Mouse (Mus musculus) ovary, adult 18-20 months (tissue): Measurements from ENCODE around the gene Pccb.

Experiments used
- DNase-seq: peaks from one replicate; pipeline ENCODE4 v3.0.0; 2022; ENCODE audit warnings: low spot score, mixed read lengths

The Pccb gene

DNA sequence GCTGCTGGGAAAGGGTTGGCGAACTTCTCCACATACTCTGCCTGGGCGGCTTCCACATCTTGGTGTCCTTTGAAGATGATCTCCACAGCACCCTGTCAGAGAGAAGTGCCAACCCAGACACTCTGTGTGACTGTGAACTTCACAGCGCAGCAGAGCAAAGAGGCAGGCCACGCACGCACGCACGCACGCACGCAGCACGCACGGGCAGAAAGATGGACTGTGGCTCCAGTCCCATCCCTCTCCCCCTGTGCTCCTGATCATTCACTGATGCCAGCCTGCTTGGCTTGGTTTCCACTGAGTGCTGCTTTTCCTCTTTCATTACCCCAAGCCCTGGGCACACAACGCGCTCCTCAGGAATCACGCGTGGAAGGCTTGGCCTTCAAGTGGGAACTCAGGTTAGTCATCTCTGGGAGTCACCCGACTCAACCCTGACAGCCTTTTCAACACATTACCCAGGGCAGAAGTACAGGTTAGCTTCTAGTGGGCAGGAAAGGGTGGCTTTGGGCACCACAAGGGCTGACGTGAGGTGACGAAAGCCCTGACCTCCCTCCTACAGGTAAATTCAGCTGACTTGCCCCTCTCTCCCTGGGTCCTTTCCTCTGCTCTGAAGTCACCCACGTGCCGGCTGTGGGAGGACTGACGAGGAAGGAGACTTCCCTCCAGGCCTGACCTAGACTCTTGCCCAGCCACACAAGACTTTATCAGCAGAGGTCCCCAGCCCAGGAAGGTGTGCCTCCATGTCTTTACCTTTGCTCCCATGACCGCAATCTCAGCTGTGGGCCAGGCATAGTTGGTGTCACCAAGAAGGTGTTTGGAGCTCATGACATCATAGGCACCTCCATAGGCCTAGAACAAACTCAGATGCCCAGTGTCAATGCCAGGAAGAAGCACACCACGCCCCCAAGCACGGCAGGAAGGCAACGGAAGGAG is 50.1 kb downstream of the Pccb start:
- no peak for DNase-seq

DNA sequence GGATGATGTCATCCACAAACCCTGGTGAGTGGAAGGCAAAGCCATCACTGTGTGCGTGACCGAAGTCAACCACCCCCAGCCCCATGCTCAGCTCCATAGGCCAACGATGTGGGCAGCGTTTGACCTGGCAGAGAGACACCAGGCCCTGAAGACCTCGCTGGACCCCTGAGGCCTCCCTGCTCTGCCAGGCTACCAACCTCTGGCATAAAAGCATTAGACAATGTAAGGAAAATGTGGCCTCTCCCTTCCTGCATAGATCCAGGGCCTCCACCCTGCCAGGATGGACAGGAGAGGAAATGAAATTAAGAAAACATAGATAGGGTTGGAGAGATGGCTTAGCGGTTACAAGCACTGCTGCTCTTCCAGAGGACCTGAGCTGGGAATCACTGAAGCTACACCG is 51.9 kb downstream of the Pccb start:
- DNase-seq: no peak

DNA sequence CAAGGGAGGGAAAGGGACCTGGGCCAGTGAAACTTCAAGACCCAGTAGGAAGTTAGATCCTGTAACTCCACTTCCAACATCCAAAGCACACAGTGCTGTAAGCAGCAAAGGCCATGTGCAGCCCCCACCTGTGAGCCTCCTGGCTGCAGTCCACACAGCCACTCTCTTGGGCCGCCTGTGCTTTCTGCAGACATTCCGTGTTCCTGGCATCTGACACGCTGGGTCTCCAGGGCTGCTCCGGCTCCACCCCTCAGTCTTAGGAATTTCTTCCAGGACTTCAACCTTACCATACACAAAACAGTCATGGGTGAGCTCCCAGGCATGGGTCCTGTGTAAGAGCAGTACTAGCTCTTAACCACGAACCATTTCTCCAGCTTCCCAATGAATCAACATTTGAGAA is 55.4 kb downstream of the Pccb start:
- DNase-seq: no peak

DNA sequence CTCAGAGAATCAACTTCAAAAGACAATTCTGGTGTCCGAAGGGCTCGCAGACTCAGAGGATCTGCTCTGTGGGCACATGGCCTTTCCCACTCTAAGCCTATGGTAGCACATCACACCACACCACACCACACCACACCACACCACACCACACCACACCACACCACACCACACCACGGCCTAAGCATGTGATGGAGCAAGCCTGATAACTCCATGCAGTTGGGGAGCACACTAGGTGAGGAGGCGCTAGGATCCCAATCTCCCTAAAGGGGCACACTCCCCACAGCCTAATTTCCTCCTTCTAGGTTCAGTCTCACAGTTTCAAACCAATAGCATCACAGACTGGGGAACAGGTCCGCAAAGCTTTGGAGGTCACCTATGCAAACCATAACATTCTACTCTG is 56.0 kb downstream of the Pccb start:
- DNase-seq: no peak

DNA sequence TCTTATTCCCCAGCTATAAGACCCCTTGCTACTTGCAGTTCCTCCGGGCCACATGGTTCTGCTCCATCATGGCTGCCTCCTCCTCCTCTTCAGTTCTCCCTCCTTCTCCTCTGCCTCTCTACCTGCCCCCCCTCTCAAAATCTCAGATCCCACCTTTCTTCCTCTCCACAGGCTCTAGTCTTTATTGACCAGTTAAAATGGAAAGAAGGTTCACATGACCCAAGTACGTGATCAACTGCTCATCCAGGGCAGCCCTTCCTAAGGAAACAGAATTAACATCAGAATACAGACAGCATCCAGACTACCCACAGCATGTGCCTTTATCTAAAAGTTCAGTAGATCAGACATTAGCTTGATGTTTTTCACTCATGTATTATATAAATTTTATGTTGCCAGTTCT is 65.2 kb downstream of the Pccb start:
- no peak for DNase-seq

DNA sequence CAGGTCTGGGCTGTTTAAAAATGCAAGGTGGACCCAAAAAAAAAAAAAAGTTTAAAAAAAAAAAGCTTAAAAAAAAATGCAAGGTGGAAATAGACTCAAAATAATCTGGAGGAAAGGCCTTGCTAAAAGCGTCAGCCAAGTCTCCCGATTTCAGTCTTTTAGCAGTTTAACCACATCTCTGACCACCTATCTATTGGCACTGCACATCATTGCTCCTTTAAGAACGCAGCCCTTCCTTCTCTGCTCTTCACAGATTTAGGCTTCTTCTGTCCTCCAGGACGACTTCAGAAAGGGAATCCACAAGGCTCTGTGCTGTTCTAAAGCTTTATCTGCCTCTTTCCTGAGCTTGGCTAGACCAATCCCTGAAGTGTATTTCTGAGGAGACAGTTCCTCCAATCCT is 70.6 kb downstream of the Pccb start:
- no peak for DNase-seq

DNA sequence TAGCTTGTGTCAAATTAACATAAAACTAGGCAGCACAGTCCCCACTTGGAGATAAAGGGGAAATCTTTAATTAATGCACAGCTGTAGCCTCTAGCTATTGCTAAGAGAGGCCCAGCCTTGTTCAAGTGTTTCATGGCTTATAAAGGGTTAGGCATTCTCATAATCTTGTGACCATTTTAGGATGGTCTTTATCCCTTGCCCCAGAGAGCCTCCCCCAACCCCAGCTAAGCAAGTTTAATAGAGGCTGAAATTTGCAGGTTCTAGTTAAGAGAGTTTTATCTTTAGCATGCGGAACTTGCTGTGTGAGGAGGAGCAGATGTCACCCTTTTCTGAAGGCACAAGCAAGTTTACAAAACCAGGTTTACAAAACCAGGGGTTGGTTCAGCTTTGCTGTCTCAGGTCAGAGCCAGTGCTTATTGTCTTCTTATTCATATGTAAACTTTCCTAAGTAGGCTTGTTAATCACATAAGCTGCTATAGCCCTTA is 71.2 kb downstream of the Pccb start:
- no peak for DNase-seq

DNA sequence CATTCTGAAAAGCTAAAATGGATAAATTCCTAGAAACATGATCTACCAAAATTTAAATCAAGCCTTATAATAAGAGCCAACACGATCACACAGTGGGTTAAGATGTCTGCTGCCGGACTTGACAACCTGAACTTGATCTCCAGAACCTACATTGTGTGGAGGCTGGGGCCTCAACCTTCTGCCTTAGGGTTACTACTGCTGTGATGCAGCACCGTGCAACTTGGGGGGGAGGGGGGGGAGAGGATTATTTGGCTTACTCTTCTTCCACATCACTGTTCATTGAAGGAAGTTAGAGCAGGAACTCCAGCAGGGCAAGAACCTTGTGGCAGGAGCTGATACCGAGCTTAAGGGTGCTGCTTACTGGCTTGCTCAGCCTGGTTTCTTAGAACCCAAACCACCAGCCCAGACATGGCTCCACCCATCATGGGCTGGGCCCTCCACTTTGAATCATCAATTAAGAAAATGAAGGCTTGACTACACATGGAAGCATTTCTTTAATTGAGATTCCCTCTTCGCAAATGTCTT is 71.7 kb downstream of the Pccb start:
- DNase-seq: no peak

DNA sequence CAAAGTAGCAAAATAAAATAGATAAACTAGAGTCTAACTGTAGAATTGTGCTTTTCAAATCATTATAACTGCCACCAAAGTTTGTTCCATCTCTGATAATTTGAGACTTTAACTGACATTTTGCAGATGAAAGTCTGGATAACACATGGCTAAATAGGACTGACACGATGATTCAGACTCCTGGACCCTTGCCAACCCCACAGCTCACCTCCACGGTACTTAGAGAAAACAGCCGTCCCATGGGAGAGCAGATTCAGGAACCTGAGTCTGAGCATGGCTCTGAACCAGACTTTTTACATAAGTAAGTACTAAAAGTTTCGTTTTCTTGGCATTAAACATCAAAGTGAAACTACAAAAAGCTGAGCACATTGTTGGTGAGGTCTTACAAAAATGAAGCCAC is 83.2 kb downstream of the Pccb start:
- DNase-seq: no peak

DNA sequence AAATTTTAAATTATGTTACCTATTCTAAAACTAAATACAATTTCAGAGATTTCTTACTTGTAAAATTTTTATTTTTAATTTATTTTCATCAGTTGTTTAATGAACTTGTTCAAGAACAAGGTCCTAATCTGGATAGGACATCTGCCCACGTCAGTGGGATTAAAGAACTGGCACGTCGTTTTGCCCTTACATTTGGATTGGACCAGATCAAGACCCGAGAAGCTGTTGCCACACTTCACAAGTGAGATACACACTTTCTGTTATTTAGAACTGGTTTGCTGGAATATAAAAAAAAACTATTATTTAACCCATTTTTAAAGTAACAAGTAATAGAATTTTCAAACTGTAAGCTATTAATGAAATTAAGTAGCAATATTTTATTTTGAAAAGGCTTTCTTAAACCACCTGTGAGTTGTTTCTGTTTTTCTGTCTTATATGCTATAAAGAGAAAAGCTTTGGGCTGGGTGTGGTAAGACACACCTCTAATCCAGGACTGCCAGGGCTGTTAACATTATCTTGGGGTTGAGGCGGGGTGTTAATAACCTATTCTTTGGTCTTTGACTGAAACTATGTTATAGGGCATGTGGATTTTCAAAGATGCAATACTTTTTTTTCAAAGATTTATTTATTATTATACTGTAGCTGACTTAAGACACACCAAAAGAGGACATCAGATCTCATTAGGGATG is 89.9 kb downstream of the Pccb start:
- DNase-seq: no peak

DNA sequence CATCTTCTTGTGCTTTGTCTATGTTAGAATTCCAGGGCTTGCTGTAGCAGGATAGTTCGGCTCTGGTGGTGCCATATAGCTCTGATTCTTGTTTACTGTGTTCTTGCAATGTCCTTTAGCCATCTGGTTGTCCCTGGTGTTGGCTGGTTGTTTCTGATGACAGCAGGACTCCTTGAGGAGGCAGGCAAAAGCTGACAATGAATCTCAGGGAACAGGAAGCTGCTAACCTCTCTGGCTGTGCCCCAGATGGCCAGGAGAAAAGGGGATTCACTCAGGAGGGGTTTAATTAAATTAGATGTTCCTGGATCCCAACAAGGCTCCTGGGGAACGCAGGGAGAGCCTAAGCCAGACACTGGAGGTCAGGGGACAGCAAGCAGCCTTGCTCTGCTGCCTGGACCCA is 92.7 kb downstream of the Pccb start:
- no peak for DNase-seq
